Mouse (Mus musculus) layer of hippocampus, adult 9-10 months (tissue): ENCODE results near the gene Lrrtm3.

Source experiments
- DNase-seq: peaks from one replicate; pipeline ENCODE4 v3.0.0; 2022; ENCODE audit warnings: low spot score

Lrrtm3 gene

GRCm38 (mm10) chr10:63886449-63887088 is 203.5 kb downstream of the Lrrtm3 start:
- DNase-seq = no peak

GRCm38 (mm10) chr10:63880462-63880903 is 209.6 kb downstream of the Lrrtm3 start:
- DNase-seq = no peak
